Mouse (Mus musculus): Measurements from ENCODE around the gene Znrf2.

GRCm38 (mm10) chr6:54772078-54772477 lies 44.6 kb upstream of the Znrf2 start:
- TF ChIP-seq CTCF (IDR thresholded peaks at IDR 0.05; ENCODE audit: insufficient read depth, low read depth, low read length) (no peak), POLR2A (IDR thresholded peaks at IDR 0.05; ENCODE audit: insufficient read depth, low read depth, low read length) (no peak)

Measured in olfactory bulb, adult 2 months (tissue).